Mouse (Mus musculus): Measurements from ENCODE around the gene Kiss1.
A peak's percentile ranks its signal among the peaks of the same experiment; 100 is the strongest.

Gene Kiss1

DNA sequence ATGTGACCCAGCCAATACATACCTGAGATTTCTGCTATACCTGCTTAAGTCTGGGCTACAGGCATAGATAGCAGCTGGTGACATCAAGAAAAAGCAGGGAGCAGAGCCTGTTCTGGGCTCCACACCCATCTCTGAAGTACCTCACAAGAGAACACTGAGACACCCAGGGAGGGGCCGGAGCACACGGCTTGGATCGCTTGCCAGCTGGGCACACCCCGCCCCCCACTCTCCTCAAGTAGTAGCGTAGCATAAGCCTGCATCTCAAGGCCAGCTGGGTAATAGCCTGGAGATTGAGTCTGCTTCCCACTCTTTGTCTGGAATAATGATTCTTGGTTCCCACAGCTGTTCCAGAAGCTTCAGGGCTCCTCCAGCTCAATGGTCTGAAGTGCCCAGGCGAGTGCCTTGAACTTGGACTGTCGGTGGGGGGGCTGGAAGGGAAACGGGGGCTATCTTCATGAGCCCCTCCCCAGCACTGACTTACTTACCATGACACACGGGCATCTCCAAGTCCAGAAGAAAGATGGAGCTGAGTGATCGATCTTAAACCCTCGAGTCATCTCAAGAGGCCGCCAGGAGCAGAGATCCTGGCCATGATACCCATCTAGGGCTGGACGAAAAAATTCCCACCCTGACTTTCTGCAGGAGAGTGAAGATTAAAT, at the start of gene Kiss1:
Gene Kiss1, plus strand, starts transcription at position 609 of the 659 bp plus-strand sequence.
- no peak for DNase-seq (ENCODE audit: low spot score in 2 of 2)

DNA sequence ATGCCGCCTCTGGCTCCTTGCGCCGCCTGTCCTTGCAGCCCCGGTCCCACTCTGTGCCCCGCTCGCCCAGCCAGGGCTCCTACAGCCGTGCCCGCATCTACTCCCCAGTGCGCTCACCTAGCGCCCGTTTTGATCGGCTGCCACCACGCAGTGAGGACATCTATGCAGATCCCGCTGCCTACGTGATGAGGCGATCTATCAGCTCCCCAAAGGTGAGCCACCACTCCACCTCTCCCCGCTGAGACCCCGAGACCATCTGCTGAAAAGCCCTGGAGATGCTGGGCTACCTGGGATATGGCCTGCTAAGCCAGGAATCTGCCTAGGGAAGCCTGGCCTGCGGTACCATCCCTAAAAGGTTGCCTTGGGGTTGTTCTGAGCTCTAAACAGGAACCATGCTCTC, 47.5 kb upstream of the Kiss1 start:
- DNase-seq (ENCODE audit: low spot score in 2 of 2) = no peak

DNA sequence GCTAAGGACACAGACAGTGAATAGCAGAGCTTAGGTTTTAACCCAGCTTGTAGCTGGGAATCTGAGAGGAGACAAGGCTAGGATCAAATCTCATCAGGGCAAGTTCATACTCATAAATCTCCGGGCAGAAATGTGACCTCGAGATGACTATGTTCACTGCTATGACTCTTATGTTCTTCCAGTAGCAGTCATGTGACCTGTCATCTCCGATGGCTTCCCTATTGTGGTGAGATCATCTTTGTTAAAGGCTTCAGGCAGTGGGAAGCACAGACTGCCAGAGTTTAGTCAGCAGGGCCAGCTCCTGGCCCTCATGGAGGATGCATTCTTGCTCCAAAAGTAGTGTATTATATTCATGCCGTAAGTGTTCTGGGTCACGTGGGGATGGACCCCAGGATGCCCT, 44.7 kb upstream of the Kiss1 start:
- DNase-seq (ENCODE audit: low spot score in 2 of 2) = no peak

DNA sequence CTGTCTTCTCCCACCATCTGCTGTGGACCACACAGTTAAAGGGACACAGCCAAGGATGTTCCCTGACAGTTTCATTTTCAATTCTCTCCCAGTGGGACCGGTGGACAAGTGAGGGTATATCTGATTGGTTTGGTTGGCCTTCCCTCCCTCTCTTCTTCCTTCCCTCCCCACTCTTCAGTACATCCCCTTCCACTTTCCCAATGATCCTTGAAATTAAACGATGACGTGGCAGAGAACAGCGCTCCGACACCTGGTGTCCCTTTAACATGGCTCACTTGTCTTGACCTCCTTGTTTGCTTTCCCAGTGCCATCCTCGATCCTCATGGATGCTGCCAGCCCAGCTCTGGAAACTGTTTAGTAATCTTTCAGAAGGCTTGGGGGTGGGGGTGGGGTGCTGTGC, 43.1 kb upstream of the Kiss1 start:
- DNase-seq (ENCODE audit: low spot score in 2 of 2) = no peak

DNA sequence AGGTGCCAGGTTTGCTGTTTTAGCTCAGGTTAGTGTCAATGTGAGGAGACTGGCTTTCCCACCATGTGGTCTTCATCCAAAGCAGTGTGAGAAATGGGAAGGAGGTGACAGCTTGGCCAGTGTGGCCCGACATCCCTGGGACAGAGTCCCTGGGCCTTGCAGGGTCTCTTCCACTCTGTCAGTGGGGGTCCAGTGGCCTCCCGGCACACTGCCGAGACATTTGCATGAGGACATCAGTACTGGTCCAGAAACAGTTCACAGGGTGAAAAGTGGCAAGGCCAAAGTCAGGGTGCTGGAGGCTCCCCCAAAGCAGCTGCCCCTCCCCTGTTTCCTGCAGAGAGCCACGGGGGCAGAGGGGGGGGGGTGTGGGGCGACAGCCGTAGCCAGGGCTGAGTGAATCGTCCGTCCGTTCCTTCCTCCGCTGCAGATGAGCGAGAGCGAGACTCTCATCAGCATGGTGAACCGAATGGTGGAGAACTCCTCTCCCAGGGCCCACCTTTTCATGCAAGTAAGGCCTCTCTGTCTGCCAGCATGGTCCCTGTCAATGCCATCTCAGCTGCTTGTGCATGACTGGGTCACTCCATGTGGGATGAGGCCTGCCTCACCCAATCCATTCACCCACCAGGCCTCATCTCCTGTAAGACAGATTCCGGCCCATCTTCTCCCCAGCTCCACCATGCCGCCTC, 42.6 kb upstream of the Kiss1 start:
- no peak for DNase-seq (ENCODE audit: low spot score in 2 of 2)

DNA sequence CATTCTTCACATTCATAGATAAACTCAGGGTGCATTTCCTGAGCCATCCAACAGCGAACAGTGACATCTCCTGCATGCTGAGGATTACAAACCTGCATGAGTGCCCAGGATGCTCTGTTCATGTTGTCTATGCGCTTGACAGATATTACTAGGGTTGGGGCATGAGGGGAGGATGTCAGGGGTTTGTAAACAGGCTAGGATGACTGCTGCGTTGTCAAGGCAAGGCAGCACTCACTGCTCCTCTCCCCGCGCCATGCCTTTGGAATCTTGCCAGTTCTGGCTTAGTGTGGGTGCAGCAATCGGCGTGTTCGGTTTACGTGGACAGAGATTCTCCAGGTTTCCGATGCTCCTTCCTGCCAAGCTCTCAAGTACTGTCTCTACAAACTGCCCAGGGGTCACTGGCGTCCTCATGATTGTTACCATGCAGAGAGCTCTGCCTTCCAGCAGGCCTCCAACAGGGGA, 42.0 kb upstream of the Kiss1 start:
- DNase-seq (ENCODE audit: low spot score in 2 of 2) = peak; percentile 41 to 54

DNA sequence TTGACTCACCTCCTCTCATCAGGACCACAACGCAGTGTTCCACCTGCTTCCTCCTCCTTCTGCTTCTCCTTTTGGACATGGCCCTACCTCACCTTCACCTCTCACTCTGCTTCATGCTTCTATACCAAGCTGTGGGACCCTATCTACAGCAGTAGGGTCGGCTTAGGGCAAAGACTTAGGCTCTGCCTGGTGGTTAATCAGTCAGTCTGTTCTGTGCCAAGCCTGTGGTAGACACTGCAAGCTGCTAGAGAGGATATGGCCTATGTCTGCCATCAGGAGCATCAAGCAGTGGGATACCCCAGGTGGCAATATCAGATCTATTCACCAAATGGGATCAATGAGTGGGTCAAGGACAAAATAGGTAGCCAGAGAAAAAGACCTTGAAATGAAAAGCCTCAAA, 41.1 kb upstream of the Kiss1 start:
- no peak for DNase-seq (ENCODE audit: low spot score in 2 of 2)

DNA sequence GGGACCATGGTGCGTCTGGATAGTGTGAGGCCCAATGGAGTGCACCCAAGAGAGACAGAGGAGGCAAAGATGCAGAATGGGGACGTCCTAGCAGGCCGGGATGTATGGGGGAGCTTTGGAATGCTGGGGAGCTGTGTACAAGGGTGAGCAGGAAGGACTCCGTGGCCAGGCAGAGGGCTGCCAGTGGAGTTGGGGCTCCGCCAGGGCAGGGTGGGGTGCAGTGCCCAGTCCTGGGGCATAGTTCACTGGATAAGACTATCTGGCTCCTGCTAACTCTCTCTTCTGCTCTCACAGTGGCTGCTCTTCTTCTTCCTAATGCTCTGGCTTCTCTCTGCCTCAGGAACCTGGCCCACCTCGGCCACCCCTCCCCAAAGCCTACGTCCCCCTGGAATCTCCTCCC, 35.8 kb upstream of the Kiss1 start:
- no peak for DNase-seq (ENCODE audit: low spot score in 2 of 2)

DNA sequence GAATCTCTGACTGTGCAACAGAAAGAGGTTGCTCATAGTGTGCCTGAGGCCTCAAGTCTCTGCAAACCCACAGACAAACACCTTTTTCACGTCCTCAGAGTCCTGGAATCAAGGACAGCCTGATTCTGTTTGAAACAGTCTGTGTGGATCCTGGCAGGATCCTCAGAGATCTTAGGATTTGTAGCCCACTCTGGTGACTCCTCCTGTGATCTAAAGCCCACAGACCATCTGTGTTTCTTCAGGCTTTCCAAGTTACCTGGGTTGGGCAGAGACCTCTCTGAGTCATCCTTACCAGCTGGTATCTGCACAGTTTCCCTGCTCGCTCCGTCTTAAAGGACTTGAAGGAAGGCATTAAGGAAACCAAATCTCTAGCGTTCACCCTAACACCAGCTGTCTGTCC, 34.6 kb upstream of the Kiss1 start:
- DNase-seq (ENCODE audit: low spot score in 2 of 2) = peak; percentile 52 to 63

DNA sequence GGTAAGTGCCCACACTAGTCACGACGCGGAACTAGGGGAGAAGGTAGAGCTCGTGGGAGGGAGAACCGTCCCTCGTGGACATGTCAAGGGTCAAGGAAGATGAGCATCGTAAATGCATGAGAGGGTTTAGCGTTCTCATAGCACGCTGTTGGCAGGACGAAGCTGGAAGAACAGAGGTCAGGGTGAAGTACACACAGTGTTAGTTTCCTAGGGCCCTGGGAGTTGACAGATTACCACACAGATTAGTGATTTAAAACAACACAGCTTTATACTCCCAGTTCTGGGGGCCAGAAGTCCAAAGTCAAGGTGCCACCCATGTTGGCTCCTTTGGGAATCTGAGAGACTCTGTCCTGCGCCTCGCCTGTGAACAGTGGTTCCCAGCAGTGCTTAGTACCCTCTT, 33.8 kb upstream of the Kiss1 start:
- DNase-seq (ENCODE audit: low spot score in 2 of 2) = no peak

DNA sequence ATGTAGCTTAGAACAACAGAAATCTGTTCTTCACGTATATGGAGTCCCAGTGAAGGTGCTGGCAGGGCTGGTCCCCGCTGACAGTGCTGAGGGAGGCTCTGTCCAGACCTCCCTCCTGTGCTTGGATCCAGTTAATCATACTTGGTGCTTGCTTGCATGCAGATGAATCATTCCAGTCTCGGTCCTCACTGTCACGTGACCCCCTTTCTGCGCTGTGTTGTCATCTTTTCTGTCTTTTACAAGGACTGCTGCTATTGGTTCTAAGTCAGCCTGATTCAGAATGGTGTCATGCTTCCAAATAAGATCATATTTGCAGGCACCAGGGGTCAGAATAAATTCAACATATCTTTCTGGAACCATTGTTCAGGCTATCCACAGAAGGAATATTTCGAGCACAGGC, 29.8 kb upstream of the Kiss1 start:
- DNase-seq (ENCODE audit: low spot score in 2 of 2) = no peak

DNA sequence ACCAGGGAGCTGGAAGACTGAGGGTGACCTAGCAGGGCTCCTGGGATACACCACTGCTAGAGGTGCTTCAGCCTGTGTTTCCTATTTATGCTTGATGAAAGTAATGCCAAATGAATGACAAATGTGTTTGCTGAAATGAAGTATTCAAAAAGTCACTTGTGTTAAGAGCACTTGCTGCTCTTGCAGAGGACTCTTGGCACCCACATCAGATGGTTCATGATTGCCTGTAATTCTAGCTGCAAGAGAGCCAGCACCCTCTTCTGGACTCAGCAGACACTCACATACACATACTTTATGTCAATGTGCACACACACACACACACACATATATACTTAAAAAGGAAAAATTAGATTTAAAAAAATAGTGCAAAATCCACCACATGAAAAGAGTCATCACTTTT, 29.1 kb upstream of the Kiss1 start:
- no peak for DNase-seq (ENCODE audit: low spot score in 2 of 2)

DNA sequence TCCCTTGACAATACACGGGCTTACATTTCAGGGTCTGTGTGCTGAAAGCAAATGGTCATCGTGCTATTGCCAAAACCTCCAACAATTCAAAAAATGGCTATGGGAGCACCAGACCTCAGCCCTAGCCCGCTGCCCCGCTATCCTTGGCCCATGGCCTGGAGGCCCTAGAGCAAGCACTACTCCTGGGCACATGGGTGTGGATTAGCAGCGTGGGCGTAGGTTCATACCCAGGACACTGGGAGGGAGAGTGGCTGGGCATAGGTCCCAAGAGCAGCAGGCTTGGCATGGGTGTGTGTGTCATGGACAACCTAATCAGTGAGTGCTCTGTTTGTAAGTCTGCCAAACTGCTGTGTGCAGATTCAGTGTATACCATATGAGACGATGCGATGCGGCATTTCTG, 25.3 kb upstream of the Kiss1 start:
- no peak for DNase-seq (ENCODE audit: low spot score in 2 of 2)

DNA sequence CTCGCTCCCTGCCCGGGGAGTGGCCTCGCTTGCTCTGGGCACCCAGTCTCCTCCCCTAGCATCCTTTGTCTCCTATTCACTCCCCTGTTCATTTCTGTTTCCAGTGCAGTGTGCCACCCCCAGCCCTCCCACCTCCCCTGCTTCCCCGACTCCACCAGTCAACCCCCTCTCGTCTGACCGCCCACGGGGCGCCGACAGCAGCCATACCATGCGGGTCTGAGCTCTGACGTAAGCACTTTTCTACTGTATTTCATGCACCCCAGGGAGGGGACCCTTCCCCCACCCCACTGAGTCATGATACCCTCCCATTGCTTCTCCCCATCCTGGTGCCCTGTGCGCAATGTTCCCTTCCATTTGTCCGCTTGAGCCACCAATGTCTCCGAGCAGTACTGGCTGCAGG, 22.9 kb upstream of the Kiss1 start:
- peak in 1 of 2 experiments; percentile 50 for DNase-seq (ENCODE audit: low spot score in 2 of 2)

DNA sequence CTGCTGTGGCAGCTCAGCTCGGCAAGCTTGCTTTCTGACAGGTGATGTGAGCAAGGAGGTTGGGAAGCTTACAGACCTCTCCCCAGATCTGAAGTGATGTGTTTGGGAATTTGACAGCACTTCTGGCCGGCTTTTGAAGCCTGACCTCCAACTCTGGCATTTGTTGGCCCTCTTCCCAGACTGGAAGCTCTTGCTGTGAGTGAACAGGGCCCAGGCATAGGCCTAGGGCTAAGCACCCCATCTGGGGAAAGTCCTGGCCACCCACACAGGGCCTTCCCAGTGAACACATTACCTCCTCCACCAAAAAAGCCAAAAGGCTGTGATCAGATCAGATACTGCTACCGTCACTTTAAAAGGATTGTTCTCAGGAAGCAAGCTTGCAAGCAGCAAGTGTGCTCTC, 19.1 kb upstream of the Kiss1 start:
- DNase-seq (ENCODE audit: low spot score in 2 of 2) = no peak

DNA sequence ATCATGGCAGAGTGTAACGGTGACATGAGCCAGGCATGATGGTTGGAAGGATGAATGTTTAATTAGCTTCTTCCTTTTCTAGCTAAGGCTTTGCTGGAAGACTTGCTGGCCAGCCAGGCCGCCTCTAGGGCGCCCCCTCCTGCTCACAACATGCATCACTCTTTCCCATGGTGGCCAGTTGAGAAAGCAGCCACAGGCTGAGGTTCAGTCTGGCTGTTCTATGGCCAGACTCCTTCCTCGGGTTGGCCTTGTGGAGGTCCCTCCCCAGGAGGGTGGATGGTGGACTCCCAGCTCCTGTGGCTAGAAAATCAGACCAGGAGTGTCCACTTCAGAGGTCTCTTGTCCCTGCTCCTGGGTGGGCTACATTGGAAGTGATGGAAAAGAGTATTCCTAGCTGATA, 14.8 kb upstream of the Kiss1 start:
- DNase-seq (ENCODE audit: low spot score in 2 of 2) = peak; percentile 77 to 81

DNA sequence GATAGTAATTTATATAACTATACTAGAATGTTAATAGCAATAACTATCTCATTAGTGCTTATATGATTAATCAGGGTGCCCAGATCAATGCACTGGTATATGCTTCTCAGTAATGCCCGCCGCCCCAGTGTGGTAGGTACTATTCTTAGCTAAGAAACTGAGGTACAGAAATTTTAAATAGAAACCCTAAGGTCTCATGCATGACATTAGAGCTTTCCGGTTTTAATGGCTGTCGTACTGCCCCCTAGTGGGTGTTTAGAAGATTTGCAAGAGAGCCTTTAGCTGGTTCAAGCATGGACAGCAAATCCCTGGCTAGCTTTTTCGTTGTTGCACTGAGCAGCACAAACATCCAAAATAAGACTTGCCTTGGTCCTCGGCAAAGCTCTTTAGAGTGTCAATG, 14.4 kb upstream of the Kiss1 start:
- peak in 1 of 2 experiments; percentile 52 for DNase-seq (ENCODE audit: low spot score in 2 of 2)

DNA sequence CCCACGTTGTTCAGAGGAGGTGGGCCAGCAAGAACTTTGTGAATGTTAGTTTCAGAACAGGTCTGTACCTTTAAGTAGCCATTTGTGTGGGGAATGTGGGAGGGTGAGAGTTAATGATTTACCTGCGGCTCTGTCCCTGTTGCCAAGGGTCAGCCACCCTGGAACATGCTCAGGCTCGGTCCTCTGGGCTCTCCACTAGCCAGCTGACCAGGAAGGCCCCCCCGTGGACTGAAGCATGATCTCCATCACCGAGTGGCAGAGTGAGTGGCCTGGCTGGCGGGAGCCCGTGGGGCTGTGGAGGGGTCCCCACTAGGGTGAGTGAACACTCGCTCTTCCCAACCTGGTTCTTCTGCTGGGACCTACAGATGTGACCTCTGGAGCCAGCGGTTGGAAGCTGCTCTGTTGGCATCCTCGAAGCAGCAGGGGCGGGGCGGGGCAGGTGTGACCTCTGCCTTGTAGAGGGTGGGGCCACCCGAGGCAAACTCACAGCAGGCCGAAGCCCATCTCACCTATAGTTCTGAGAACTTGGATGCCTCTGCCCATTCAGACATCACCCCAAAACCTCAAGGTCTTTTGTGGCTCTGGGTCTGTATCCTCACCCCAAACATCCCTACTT, 11.9 kb upstream of the Kiss1 start, which contains the start of gene Golt1a:
Gene Golt1a, plus strand, starts transcription at position 149 of the 616 bp plus-strand sequence.
- DNase-seq (ENCODE audit: low spot score in 2 of 2) = no peak

DNA sequence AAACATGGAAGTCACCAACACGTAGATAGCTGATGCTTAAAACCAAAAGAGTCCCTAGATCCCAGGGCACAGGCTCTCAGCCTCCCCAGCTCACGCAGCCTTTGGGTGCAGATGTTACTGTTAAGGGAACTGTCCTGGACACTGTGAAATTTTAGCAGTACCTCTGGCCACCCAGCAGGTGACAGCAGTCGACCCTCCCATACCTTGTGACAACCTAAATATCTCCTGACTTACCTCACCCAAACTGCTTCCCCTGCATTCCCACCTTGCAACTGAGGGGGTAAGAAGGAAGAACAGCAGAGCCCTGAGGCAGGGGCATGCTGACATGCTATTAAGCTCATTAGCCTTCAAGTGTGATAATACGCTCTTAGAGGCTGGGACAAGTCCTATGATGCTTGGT, 10.4 kb upstream of the Kiss1 start:
- DNase-seq (ENCODE audit: low spot score in 2 of 2) = no peak

DNA sequence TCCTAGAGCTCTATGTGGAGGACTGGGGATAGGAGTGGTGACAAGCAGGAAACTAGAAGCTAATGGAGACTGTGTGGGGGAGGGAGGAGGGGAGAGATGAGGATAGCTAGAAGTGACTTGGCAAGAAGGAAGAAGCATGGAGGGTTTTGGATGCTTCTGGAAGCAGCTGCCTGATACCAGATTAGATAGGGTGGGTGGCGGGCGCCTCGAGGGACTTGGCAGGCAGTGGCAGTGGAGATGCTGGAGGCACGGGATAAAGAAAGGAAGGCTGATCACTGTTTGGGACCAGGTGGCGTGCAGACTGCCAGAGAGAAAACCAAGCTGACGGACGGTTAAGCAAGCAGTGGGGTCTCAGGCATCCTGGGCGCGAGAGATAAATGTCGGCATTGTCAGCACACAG, 9.7 kb upstream of the Kiss1 start:
- DNase-seq (ENCODE audit: low spot score in 2 of 2) = peak; percentile 73 to 90

DNA sequence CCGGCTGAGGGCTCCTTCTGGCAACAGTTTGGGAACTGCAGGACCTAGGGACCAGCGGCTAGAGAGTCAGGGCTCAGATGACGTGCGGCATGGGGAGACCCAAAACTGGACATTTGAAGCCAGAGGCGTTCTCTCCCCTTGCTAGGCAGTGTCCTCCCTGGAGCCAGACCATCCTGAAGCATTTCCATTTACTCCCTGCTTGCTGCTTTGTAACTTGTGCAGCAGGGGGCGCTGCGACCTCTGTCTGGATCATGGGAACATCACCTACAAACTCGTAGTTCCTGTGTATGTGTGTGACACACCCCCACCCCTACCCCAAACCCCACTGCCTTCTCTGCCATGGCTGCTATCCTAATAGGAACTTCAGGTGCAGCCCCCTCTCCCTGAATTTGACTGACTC, 7.3 kb upstream of the Kiss1 start:
- peak; percentile 29 to 52 for DNase-seq (ENCODE audit: low spot score in 2 of 2)

DNA sequence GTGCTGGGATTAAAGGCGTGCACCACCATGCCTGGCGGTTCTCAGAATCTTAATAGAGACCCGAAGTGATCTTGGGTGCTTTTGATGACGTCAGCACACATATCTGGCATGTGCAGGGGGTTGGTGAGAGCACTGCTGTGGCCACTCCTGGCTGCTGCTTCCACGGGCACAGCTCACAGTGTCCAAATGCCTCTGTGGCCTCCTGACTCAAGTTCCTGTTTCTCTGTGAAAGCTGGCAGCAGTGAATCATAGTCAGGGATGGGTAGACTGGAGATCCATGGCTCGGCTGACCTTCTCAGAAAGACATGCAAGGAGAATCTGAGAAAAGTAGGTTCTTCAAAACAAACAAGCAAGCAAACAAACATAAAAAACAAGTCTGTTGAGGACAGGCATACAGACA, 5.9 kb upstream of the Kiss1 start:
- no peak for DNase-seq (ENCODE audit: low spot score in 2 of 2)

DNA sequence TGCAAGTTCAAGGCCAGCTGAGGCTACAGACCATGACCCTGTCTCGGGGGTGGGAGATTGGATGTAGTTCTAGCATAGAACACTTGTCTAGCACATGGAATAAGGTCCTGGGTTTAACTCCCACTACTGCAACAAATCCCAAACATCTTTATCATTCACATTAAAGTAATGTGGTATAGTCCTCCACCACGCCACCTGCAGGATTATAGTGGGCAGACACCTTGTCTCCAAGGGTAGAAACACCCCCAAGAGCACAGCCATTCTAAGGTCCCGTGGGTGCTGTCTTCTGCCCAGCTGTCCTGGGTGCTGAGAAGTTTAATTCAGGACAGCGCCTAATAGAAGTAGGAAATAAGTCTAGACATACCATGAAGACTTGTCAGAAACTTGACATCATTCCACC, 5.1 kb upstream of the Kiss1 start:
- DNase-seq (ENCODE audit: low spot score in 2 of 2) = no peak
